Mouse (Mus musculus): Measurements from ENCODE around the gene Lss.

DNA sequence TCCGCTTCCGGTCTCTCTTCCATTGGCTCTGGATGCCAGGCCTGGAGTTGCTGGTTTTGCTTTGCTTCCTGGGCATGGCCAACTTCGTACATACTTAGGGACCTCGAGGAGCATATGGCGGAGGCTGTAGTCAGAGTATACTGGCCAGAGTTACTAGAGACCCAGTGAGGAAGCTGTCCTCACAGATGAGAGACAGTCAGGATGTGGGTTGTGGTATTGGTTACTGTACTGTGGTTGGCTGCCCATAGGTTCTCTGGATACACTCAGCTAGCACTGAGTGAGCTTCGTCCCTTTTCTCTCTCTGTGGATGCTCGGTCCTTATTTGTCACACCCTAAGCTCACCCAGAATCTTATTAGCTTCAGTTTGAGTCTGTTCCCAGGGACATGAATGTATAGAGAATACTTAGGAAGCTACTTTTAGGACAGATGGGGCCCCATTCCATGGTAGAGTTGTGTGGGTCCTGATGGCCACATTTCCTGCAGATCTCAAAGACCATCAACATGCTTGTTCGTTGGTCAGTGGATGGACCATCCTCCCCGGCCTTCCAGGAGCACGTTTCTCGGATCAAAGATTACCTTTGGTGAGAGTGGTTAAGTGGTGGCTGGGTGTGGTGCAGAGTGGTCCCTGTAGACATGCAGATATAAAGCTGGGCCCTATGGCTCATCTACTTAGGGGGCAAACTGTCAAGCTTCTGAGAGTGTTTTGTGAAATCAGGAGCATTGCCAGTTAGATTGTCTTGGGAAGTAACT lies 10.1 kb downstream of the Lss start:
- TF ChIP-seq CTCF (IDR thresholded peaks at IDR 0.05; ENCODE audit: borderline replicate concordance, control insufficient read depth, extremely low read depth, insufficient read depth, low read length, poor library complexity) (no peak), POLR2A (IDR thresholded peaks at IDR 0.05; ENCODE audit: control insufficient read depth, extremely low read depth, insufficient read depth, low read length, poor library complexity) (no peak)

All from thymus, adult 2 months (tissue).